Mouse (Mus musculus) olfactory bulb, adult 2 months (tissue): ENCODE data around the gene C1s2.

Source experiments
- CTCF ChIP-seq: fragments of 200-500 bp; IDR thresholded peaks from 2 replicates; pipeline ENCODE4 v1.5.1; 2012; ENCODE audit warnings: low read depth, mild to moderate bottlenecking, low read length, moderate library complexity; ENCODE audit not compliant: insufficient read depth
- POLR2A ChIP-seq: fragments of 200-500 bp; IDR thresholded peaks from 2 replicates; pipeline ENCODE4 v1.6.1; 2012; ENCODE audit warnings: mild to moderate bottlenecking, low read depth, low read length, moderate library complexity; ENCODE audit not compliant: insufficient read depth

GRCm38 (mm10) chr6:124592186-124592700 is 43.6 kb downstream of the C1s2 start:
- no peak for TF ChIP-seq CTCF
- TF ChIP-seq POLR2A, result no peak
